Mouse (Mus musculus) MEL (cell line): Measurements from ENCODE around the gene Ace3. TPM values are rescaled to one million over a fixed set of nuclear protein-coding genes. Genes with fewer than 3 reads are reported as not detected.

Experiments used
- DNase-seq: peaks from one replicate; pipeline ENCODE4 v3.0.0; 2011; ENCODE audit warnings: low read depth, low spot score
- H3K27ac ChIP-seq: 2 replicates; pipeline ENCODE4 v1.5.1; 2012; ENCODE audit warnings: low read depth, mild to moderate bottlenecking, control low read depth, low read length, moderate library complexity; ENCODE audit not compliant: control insufficient read depth
- H3K27me3 ChIP-seq, 2 experiments: fragments of 150-350 bp in 1 of 2; sonication (generic) in 1 of 2; 2 replicates each; pipeline ENCODE4 v1.6.1; 2012; ENCODE audit warnings: low read length in 2 of 2, mild to moderate bottlenecking in 2 of 2, improper control_type of control experiment in 1 of 2, moderate library complexity in 1 of 2; ENCODE audit not compliant: insufficient read depth in 2 of 2, control insufficient read depth in 1 of 2
- H3K36me3 ChIP-seq, 2 experiments: 2 replicates each; pipeline ENCODE4 v1.6.1; 2012 to 2014; ENCODE audit warnings: low read length in 2 of 2, improper control_type of control experiment in 1 of 2, inconsistent platforms in 1 of 2, mild to moderate bottlenecking in 1 of 2; ENCODE audit not compliant: insufficient read depth in 2 of 2, control insufficient read depth in 1 of 2
- H3K4me1 ChIP-seq, 2 experiments: fragments of 150-350 bp in 1 of 2; sonication (generic) in 1 of 2; 2 replicates each; pipeline ENCODE4 v1.6.1; 2012; ENCODE audit warnings: low read length in 2 of 2, improper control_type of control experiment in 1 of 2, mild to moderate bottlenecking in 1 of 2; ENCODE audit not compliant: insufficient read depth in 2 of 2, control insufficient read depth in 1 of 2
- H3K4me3 ChIP-seq, 2 experiments: fragments of 150-350 bp in 1 of 2; sonication (generic) in 1 of 2; 2 replicates each; pipeline ENCODE4 v1.5.1; 2012; ENCODE audit warnings: low read depth in 2 of 2, low read length in 2 of 2, mild to moderate bottlenecking in 2 of 2, moderate library complexity in 2 of 2, control low read depth in 1 of 2, improper control_type of control experiment in 1 of 2; ENCODE audit not compliant: control insufficient read depth in 1 of 2, insufficient read depth in 1 of 2
- H3K79me2 ChIP-seq: 2 replicates; pipeline ENCODE4 v1.6.1; 2012; ENCODE audit warnings: mild to moderate bottlenecking, low read length, moderate library complexity; ENCODE audit not compliant: control insufficient read depth, poor library complexity, insufficient read depth
- H3K9ac ChIP-seq: 2 replicates; pipeline ENCODE4 v1.6.1; 2012; ENCODE audit warnings: low read depth, mild to moderate bottlenecking, control low read depth, low read length, moderate library complexity; ENCODE audit not compliant: control insufficient read depth, poor library complexity, severe bottlenecking
- H3K9me3 ChIP-seq: fragments of 150-350 bp; sonication (generic); replicated peaks from 2 replicates; pipeline ENCODE4 v1.6.1; 2012; ENCODE audit warnings: mild to moderate bottlenecking, low read length, improper control_type of control experiment, moderate library complexity; ENCODE audit not compliant: insufficient read depth
- CHD1 ChIP-seq: IDR thresholded peaks from 2 replicates; pipeline ENCODE4 v1.6.1; 2012; ENCODE audit warnings: low read depth, mild to moderate bottlenecking, inconsistent platforms, low read length, improper control_type of control experiment
- ELF1 ChIP-seq: IDR thresholded peaks from 2 replicates; pipeline ENCODE4 v1.6.1; 2014; ENCODE audit warnings: low read depth, mild to moderate bottlenecking, inconsistent platforms, low read length, improper control_type of control experiment, moderate library complexity
- EP300 ChIP-seq, 2 experiments: IDR thresholded peaks; 2 replicates each; pipeline ENCODE4 v1.6.1; 2011; ENCODE audit warnings: improper control_type of control experiment in 2 of 2, low read length in 2 of 2, low read depth in 1 of 2, mild to moderate bottlenecking in 1 of 2
- ETS1 ChIP-seq: IDR thresholded peaks from 2 replicates; pipeline ENCODE4 v1.6.1; 2012; ENCODE audit warnings: low read depth, mild to moderate bottlenecking, inconsistent platforms, low read length, improper control_type of control experiment, moderate library complexity
- GABPA ChIP-seq: IDR thresholded peaks from 2 replicates; pipeline ENCODE4 v1.6.1; 2012; ENCODE audit warnings: low read depth, mild to moderate bottlenecking, inconsistent platforms, low read length, improper control_type of control experiment, moderate library complexity
- GATA1 ChIP-seq: IDR thresholded peaks from 2 replicates; pipeline ENCODE4 v1.6.1; 2011; ENCODE audit warnings: low read depth, low read length, improper control_type of control experiment
- MAX ChIP-seq: IDR thresholded peaks from 2 replicates; pipeline ENCODE4 v1.6.1; 2011; ENCODE audit warnings: low read length, improper control_type of control experiment
- MAZ ChIP-seq: IDR thresholded peaks from 2 replicates; pipeline ENCODE4 v1.6.1; 2012; ENCODE audit warnings: low read depth, mild to moderate bottlenecking, inconsistent platforms, low read length, improper control_type of control experiment
- MEF2A ChIP-seq: IDR thresholded peaks from 2 replicates; pipeline ENCODE4 v1.6.1; 2014; ENCODE audit warnings: low read depth, mild to moderate bottlenecking, inconsistent platforms, low read length, improper control_type of control experiment; ENCODE audit not compliant: poor library complexity, insufficient replicate concordance, severe bottlenecking; ENCODE audit errors: extremely low read depth
- MXI1 ChIP-seq: IDR thresholded peaks from 2 replicates; pipeline ENCODE4 v1.6.1; 2011; ENCODE audit warnings: mild to moderate bottlenecking, low read depth, low read length, improper control_type of control experiment
- MYB ChIP-seq: IDR thresholded peaks from 2 replicates; pipeline ENCODE4 v1.6.1; 2011; ENCODE audit warnings: mild to moderate bottlenecking, low read depth, low read length, improper control_type of control experiment
- NELFE ChIP-seq: IDR thresholded peaks from 2 replicates; pipeline ENCODE4 v1.6.1; 2011; ENCODE audit warnings: low read depth, low read length, improper control_type of control experiment
- POLR2A ChIP-seq, 2 experiments: IDR thresholded peaks; 2 replicates each; pipeline ENCODE4 v1.6.1; 2011 to 2012; ENCODE audit warnings: low read length in 2 of 2, mild to moderate bottlenecking in 2 of 2, control low read depth in 1 of 2, improper control_type of control experiment in 1 of 2, low read depth in 1 of 2, moderate library complexity in 1 of 2; ENCODE audit not compliant: control insufficient read depth in 1 of 2, insufficient read depth in 1 of 2, poor library complexity in 1 of 2
- RAD21 ChIP-seq: IDR thresholded peaks from 2 replicates; pipeline ENCODE4 v1.6.1; 2011; ENCODE audit warnings: mild to moderate bottlenecking, low read depth, low read length, improper control_type of control experiment
- TAL1 ChIP-seq: IDR thresholded peaks from 2 replicates; pipeline ENCODE4 v1.6.1; 2012; ENCODE audit warnings: mild to moderate bottlenecking, inconsistent platforms, low read length, moderate library complexity, mixed read lengths
- TBP ChIP-seq: IDR thresholded peaks from 2 replicates; pipeline ENCODE4 v1.8.0; 2011; ENCODE audit warnings: low read depth, low read length, improper control_type of control experiment
- TCF12 ChIP-seq: IDR thresholded peaks from 2 replicates; pipeline ENCODE4 v1.6.1; 2014; ENCODE audit warnings: low read depth, mild to moderate bottlenecking, inconsistent platforms, low read length, improper control_type of control experiment, moderate library complexity
- polyA plus RNA-seq, 2 experiments: library from polyadenylated mRNA; stranded (reverse) in 1 of 2; unstranded in 1 of 2; fragments of >175 nt in 1 of 2; fragments of >200 nt in 1 of 2; gene quantifications; 2 replicates each; pipeline versions ENCODE4 v1.2.1 to v1.2.4; 2012; ENCODE audit warnings: low replicate concordance in 2 of 2, low read depth in 1 of 2; ENCODE audit not compliant: insufficient read length in 2 of 2, insufficient read depth in 1 of 2, missing spikeins in 1 of 2
- total RNA-seq: library from RNA; depleted of rRNA; stranded (reverse); fragments of 300-350 nt; gene quantifications from 2 replicates; pipeline ENCODE4 v1.2.3, GENCODE M21; 2012; rRNA removed

Gene Ace3
- not detected in 2 replicates for total RNA-seq
- polyA plus RNA-seq = not detected

- Histone ChIP-seq H3K27me3 (peaks cover 45% of the 10 kb centered on the region in 2 experiments), H3K4me3 (no peak within 1 kb of the TSS), H3K27ac (no peak within 1 kb of the TSS), H3K36me3 (no peaks in the 10 kb centered on the region), H3K4me1 (no peaks in the 10 kb centered on the region), H3K79me2 (no peaks in the 10 kb centered on the region), H3K9ac (no peak within 1 kb of the TSS), H3K9me3 (no peaks in the 10 kb centered on the region)
- no peak for TF ChIP-seq CHD1
- no peak for TF ChIP-seq EP300 (IDR thresholded peaks at IDR 0.05; ENCODE audit: low read depth in 1 of 2, low read length in 2 of 2)
- DNase-seq = no peak
Measured at GRCm38 (mm10) chr11:105994375-105994774, at the start of gene Ace3. Gene Ace3 (plus strand): TSS chr11:105994675.

- H3K27ac ChIP-seq = peak overlapping the region; percentile 44
- peaks cover 0 to 16% of the 10 kb centered on the region in 2 experiments; a peak in 2 of 4 replicates for H3K36me3 ChIP-seq
- H3K9me3 ChIP-seq = no peaks in the 10 kb centered on the region
- H3K4me3 ChIP-seq = peak overlapping the region; percentile 82 to 98
- H3K4me1 ChIP-seq = peaks cover 10 to 45% of the 10 kb centered on the region in 2 experiments
- DNase-seq = peak; percentile 78
- H3K79me2 ChIP-seq = peaks cover 4% of the 10 kb centered on the region; the same call in 1 of the 2 replicates
- peak overlapping the region; percentile 88 for H3K9ac ChIP-seq
- no peaks in the 10 kb centered on the region for H3K27me3 ChIP-seq
- TF ChIP-seq TCF12 (peak; percentile 39; the same call in 1 of the 2 replicates), TAL1 (0 out of 2 replicates have a peak, but pooled peaks have one; percentile 4), ETS1 (0 out of 2 replicates have a peak, but pooled peaks have one; percentile 10), MAX (0 out of 2 replicates have a peak, but pooled peaks have one; percentile 11), GABPA (no peak), TBP (no peak), MXI1 (no peak), RAD21 (no peak), MEF2A (no peak), ELF1 (peak; percentile 47; the same call in 1 of the 2 replicates), MYB (no peak), MAZ (0 out of 2 replicates have a peak, but pooled peaks have one; percentile 24), NELFE (no peak), GATA1 (peak; percentile 66), EP300 (IDR thresholded peaks at IDR 0.05; ENCODE audit: low read depth in 1 of 2, low read length in 2 of 2) (peak in 1 of 2 experiments; percentile 2; a peak in 1 of 4 replicates), POLR2A (IDR thresholded peaks at IDR 0.05; ENCODE audit: control insufficient read depth in 1 of 2, insufficient read depth in 1 of 2, low read depth in 1 of 2, low read length in 2 of 2, poor library complexity in 1 of 2) (no peak)
Measured at GRCm38 (mm10) chr11:105944770-105945672, 49.5 kb upstream of the Ace3 start.
